Mouse (Mus musculus) forebrain, embryonic 16.5 days (tissue): Measurements from ENCODE around the gene Atp6v1c2. TPM values are rescaled to one million over a fixed set of nuclear protein-coding genes. Genes with fewer than 3 reads are reported as not detected.

Source experiments
- ATAC-seq: fragments of 200-750 bp; cut with Nextera tagmentation; 2 replicates; pipeline ENCODE4 v1.8.0; 2017; ENCODE audit warnings: mild to moderate bottlenecking, moderate library complexity
- H3K27ac ChIP-seq: fragments of 300-500 bp; sonication (generic); 2 replicates; pipeline ENCODE4 v1.5.1; 2014; ENCODE audit warnings: low read length, control low read depth
- H3K27me3 ChIP-seq: fragments of 300-500 bp; sonication (generic); replicated peaks from 2 replicates; pipeline ENCODE4 v1.6.1; 2014; ENCODE audit warnings: low read length; ENCODE audit not compliant: control insufficient read depth, insufficient read depth
- H3K36me3 ChIP-seq: fragments of 300-500 bp; sonication (generic); 2 replicates; pipeline ENCODE4 v1.6.1; 2014; ENCODE audit not compliant: control insufficient read depth, insufficient read depth
- H3K4me1 ChIP-seq: fragments of 300-500 bp; sonication (generic); replicated peaks from 2 replicates; pipeline ENCODE4 v1.6.1; 2014; ENCODE audit warnings: low read length; ENCODE audit not compliant: control insufficient read depth, insufficient read depth
- H3K4me2 ChIP-seq: fragments of 300-500 bp; sonication (generic); 2 replicates; pipeline ENCODE4 v1.6.1; 2014; ENCODE audit warnings: mild to moderate bottlenecking, low read length, control low read depth
- H3K4me3 ChIP-seq: fragments of 300-500 bp; sonication (generic); replicated peaks from 2 replicates; pipeline ENCODE4 v1.5.1; 2014; ENCODE audit warnings: mild to moderate bottlenecking, low read length, control low read depth
- H3K9ac ChIP-seq: fragments of 300-500 bp; sonication (generic); replicated peaks from 2 replicates; pipeline ENCODE4 v1.6.1; 2014; ENCODE audit warnings: low read depth, low read length, control low read depth
- H3K9me3 ChIP-seq: fragments of 300-500 bp; sonication (generic); 2 replicates; pipeline ENCODE4 v1.6.1; 2016; ENCODE audit warnings: low read length; ENCODE audit not compliant: control insufficient read depth
- WGBS: fragments of 180-500 bp; shearing (Covaris S2); extraction: QIAGEN DNeasy Blood & Tissue Kit; methylation state at CpG from one replicate; pipeline ENCODE4 v1.1.7; 2014; 5-methylcytosine and 5-hydroxymethylcytosine counted together
- polyA plus RNA-seq: library from polyadenylated mRNA; unstranded; fragments of >200 nt; fragmentation: Nextera tagmentation; extraction: Ambion mirVana; gene quantifications from 2 replicates; pipeline ENCODE4 v1.2.1, GENCODE M21; 2015

Gene Atp6v1c2
- polyA plus RNA-seq = 0.88 and 1.3 TPM in 2 replicates

GRCm38 (mm10) chr12:17329259-17329658, at the start of gene Atp6v1c2:
Atp6v1c2 (minus strand) TSS chr12:17329359.
- H3K9ac ChIP-seq = no peak within 1 kb of the TSS
- H3K9me3 ChIP-seq = no peaks in the 10 kb centered on the region
- no peaks in the 10 kb centered on the region for H3K36me3 ChIP-seq
- no peak within 1 kb of the TSS for H3K27ac ChIP-seq
- 76% methylated on average over 3 of the region's 3 CpGs for WGBS
- no peak for ATAC-seq
- H3K27me3 ChIP-seq = peaks cover 12% of the 10 kb centered on the region; the same call in 1 of the 2 replicates
- H3K4me2 ChIP-seq = no peak within 1 kb of the TSS
- peaks cover 7% of the 10 kb centered on the region for H3K4me1 ChIP-seq
- H3K4me3 ChIP-seq = no peak within 1 kb of the TSS

- no peak overlapping the region for H3K4me3 ChIP-seq
- H3K4me1 ChIP-seq = no peaks in the 10 kb centered on the region
- no peaks in the 10 kb centered on the region for H3K27me3 ChIP-seq
- no peak overlapping the region for H3K27ac ChIP-seq
- peaks cover 17% of the 10 kb centered on the region for H3K36me3 ChIP-seq
- WGBS = 80% methylated on average over 6 of the region's 6 CpGs
- H3K9me3 ChIP-seq = no peaks in the 10 kb centered on the region
- no peak for ATAC-seq
- H3K4me2 ChIP-seq = no peak overlapping the region
- H3K9ac ChIP-seq = no peak overlapping the region
Measured at GRCm38 (mm10) chr12:17376521-17376920, 47.4 kb upstream of the Atp6v1c2 start.

GRCm38 (mm10) chr12:17375243-17375642, 46.1 kb upstream of the Atp6v1c2 start:
- H3K4me3 ChIP-seq = no peak overlapping the region
- H3K27ac ChIP-seq = no peak overlapping the region
- 94% methylated on average over 4 of the region's 4 CpGs for WGBS
- H3K9me3 ChIP-seq = no peaks in the 10 kb centered on the region
- no peaks in the 10 kb centered on the region for H3K27me3 ChIP-seq
- no peak overlapping the region for H3K9ac ChIP-seq
- ATAC-seq = no peak
- no peak overlapping the region for H3K4me2 ChIP-seq
- peaks cover 20% of the 10 kb centered on the region for H3K36me3 ChIP-seq
- H3K4me1 ChIP-seq = no peaks in the 10 kb centered on the region

GRCm38 (mm10) chr12:17373470-17373975, 44.4 kb upstream of the Atp6v1c2 start:
- H3K27ac ChIP-seq = no peak overlapping the region
- H3K9ac ChIP-seq = no peak overlapping the region
- H3K27me3 ChIP-seq = no peaks in the 10 kb centered on the region
- ATAC-seq = no peak
- no peak overlapping the region for H3K4me3 ChIP-seq
- H3K36me3 ChIP-seq = peaks cover 23% of the 10 kb centered on the region
- no peaks in the 10 kb centered on the region for H3K4me1 ChIP-seq
- no peak overlapping the region for H3K4me2 ChIP-seq
- WGBS = 98% methylated on average over 5 of the region's 5 CpGs
- no peaks in the 10 kb centered on the region for H3K9me3 ChIP-seq

GRCm38 (mm10) chr12:17372696-17373095, 43.5 kb upstream of the Atp6v1c2 start:
- H3K4me3 ChIP-seq = no peak overlapping the region
- 84% methylated on average over 3 of the region's 3 CpGs for WGBS
- peaks cover 28% of the 10 kb centered on the region for H3K36me3 ChIP-seq
- H3K9me3 ChIP-seq = no peaks in the 10 kb centered on the region
- no peaks in the 10 kb centered on the region for H3K4me1 ChIP-seq
- no peak overlapping the region for H3K9ac ChIP-seq
- H3K27ac ChIP-seq = no peak overlapping the region
- H3K4me2 ChIP-seq = no peak overlapping the region
- ATAC-seq = no peak
- H3K27me3 ChIP-seq = no peaks in the 10 kb centered on the region

- H3K9ac ChIP-seq = no peak overlapping the region
- no peaks in the 10 kb centered on the region for H3K27me3 ChIP-seq
- peaks cover 30% of the 10 kb centered on the region for H3K36me3 ChIP-seq
- no peak overlapping the region for H3K4me2 ChIP-seq
- WGBS = 92% methylated on average over 8 of the region's 8 CpGs
- H3K4me1 ChIP-seq = no peaks in the 10 kb centered on the region
- H3K4me3 ChIP-seq = no peak overlapping the region
- H3K9me3 ChIP-seq = no peaks in the 10 kb centered on the region
- no peak overlapping the region for H3K27ac ChIP-seq
- ATAC-seq = no peak
Measured at GRCm38 (mm10) chr12:17371589-17372235, 42.6 kb upstream of the Atp6v1c2 start.

- Histone ChIP-seq H3K4me1 (no peaks in the 10 kb centered on the region), H3K36me3 (peaks cover 30% of the 10 kb centered on the region), H3K9ac (no peak overlapping the region), H3K27ac (no peak overlapping the region), H3K9me3 (no peaks in the 10 kb centered on the region), H3K4me3 (no peak overlapping the region), H3K27me3 (no peaks in the 10 kb centered on the region), H3K4me2 (no peak overlapping the region)
- 93% methylated on average over 7 of the region's 7 CpGs for WGBS
- no peak for ATAC-seq
Measured at GRCm38 (mm10) chr12:17369551-17370325, 40.6 kb upstream of the Atp6v1c2 start.

GRCm38 (mm10) chr12:17369111-17369510, 40.0 kb upstream of the Atp6v1c2 start:
- H3K9ac ChIP-seq = no peak overlapping the region
- H3K4me3 ChIP-seq = no peak overlapping the region
- H3K27me3 ChIP-seq = no peaks in the 10 kb centered on the region
- H3K36me3 ChIP-seq = peaks cover 30% of the 10 kb centered on the region
- ATAC-seq = no peak
- WGBS = 94% methylated on average over 3 of the region's 3 CpGs
- H3K27ac ChIP-seq = no peak overlapping the region
- H3K4me1 ChIP-seq = no peaks in the 10 kb centered on the region
- H3K9me3 ChIP-seq = no peaks in the 10 kb centered on the region
- no peak overlapping the region for H3K4me2 ChIP-seq

- H3K9me3 ChIP-seq = no peaks in the 10 kb centered on the region
- WGBS = 70% methylated on average over 5 of the region's 5 CpGs
- peaks cover 38% of the 10 kb centered on the region for H3K36me3 ChIP-seq
- no peak overlapping the region for H3K4me3 ChIP-seq
- H3K4me1 ChIP-seq = no peaks in the 10 kb centered on the region
- no peaks in the 10 kb centered on the region for H3K27me3 ChIP-seq
- H3K4me2 ChIP-seq = no peak overlapping the region
- no peak overlapping the region for H3K27ac ChIP-seq
- ATAC-seq = peak; percentile 91
- no peak overlapping the region for H3K9ac ChIP-seq
Measured at GRCm38 (mm10) chr12:17366981-17367380, 37.8 kb upstream of the Atp6v1c2 start.
